Mouse (Mus musculus) spleen, adult 2 months (tissue): ENCODE measurements around the gene Snx4. TPM values are rescaled to one million over a fixed set of nuclear protein-coding genes. Genes with fewer than 3 reads are reported as not detected.

Experiments
- DNase-seq, 2 experiments: peaks; one replicate each; pipeline versions ENCODE4 v3.0.0 to v3.0.0-alpha.2; 2012 to 2021; ENCODE audit warnings: low spot score in 2 of 2, low read depth in 1 of 2
- H3K27ac ChIP-seq: fragments of 200-500 bp; 2 replicates; pipeline ENCODE4 v1.5.1; 2012; ENCODE audit warnings: low read length, inconsistent platforms; ENCODE audit not compliant: insufficient read depth
- H3K27me3 ChIP-seq: fragments of 200-500 bp; 2 replicates; pipeline ENCODE4 v1.6.1; 2012; ENCODE audit warnings: mild to moderate bottlenecking, moderate library complexity, low read length, inconsistent platforms; ENCODE audit not compliant: control insufficient read depth, insufficient read depth
- H3K36me3 ChIP-seq: fragments of 200-500 bp; 2 replicates; pipeline ENCODE4 v1.6.1; 2012; ENCODE audit warnings: mild to moderate bottlenecking, low read length, inconsistent platforms; ENCODE audit not compliant: control insufficient read depth, insufficient read depth
- H3K4me1 ChIP-seq: fragments of 200-500 bp; 2 replicates; pipeline ENCODE4 v1.6.1; 2011; ENCODE audit warnings: inconsistent platforms; ENCODE audit not compliant: control insufficient read depth, insufficient read depth, insufficient read length
- H3K4me3 ChIP-seq: fragments of 200-500 bp; 2 replicates; pipeline ENCODE4 v1.5.1; 2011; ENCODE audit warnings: mild to moderate bottlenecking, inconsistent platforms; ENCODE audit not compliant: insufficient read depth, insufficient read length; ENCODE audit errors: extremely low read depth
- CTCF ChIP-seq: fragments of 200-500 bp; IDR thresholded peaks from 2 replicates; pipeline ENCODE4 v1.5.1; 2011; ENCODE audit warnings: mild to moderate bottlenecking, inconsistent platforms; ENCODE audit not compliant: insufficient read depth, insufficient read length, insufficient replicate concordance; ENCODE audit errors: extremely low read depth
- POLR2A ChIP-seq: fragments of 200-500 bp; IDR thresholded peaks from 2 replicates; pipeline ENCODE4 v1.6.1; 2011; ENCODE audit warnings: low read depth, low read length, inconsistent platforms
- WGBS: fragments of 180-500 bp; shearing (Covaris S2); methylation state at CpG from one replicate; pipeline ENCODE4 v1.1.7; 2018; 5-methylcytosine and 5-hydroxymethylcytosine counted together
- polyA plus RNA-seq: library from polyadenylated mRNA; depleted of rRNA; stranded (reverse); fragments of >200 nt; gene quantifications from 2 replicates; pipeline ENCODE4 v1.2.3, GENCODE M21; 2012

Snx4 gene
- polyA plus RNA-seq, 1 experiment, result 7.9 TPM

- no peak for DNase-seq
- no peak overlapping the region for H3K4me3 ChIP-seq
- H3K4me1 ChIP-seq, result no peaks in the 10 kb centered on the region
- 0 out of 2 replicates have a peak, but pooled peaks cover 1% of the 10 kb centered on the region for H3K36me3 ChIP-seq
- no peak overlapping the region for H3K27ac ChIP-seq
- WGBS, result 64% methylated on average over 2 of the region's 2 CpGs
- no peaks in the 10 kb centered on the region for H3K27me3 ChIP-seq
- TF ChIP-seq POLR2A, result no peak
These were observed 4.2 kb upstream of the Snx4 start for GRCm38 (mm10) chr16:33247006-33247405.

- no peak for DNase-seq
These were observed 556 bp upstream of the Snx4 start for GRCm38 (mm10) chr16:33250651-33251120.

GRCm38 (mm10) chr16:33255601-33256000 is 4.4 kb downstream of the Snx4 start:
- peaks cover 4% of the 10 kb centered on the region; the same call in 1 of the 2 replicates for H3K4me1 ChIP-seq
- H3K4me3 ChIP-seq, result no peak overlapping the region
- 83% methylated on average over 7 of the region's 7 CpGs for WGBS
- H3K27ac ChIP-seq, result no peak overlapping the region
- no peaks in the 10 kb centered on the region for H3K36me3 ChIP-seq
- DNase-seq, result no peak
- no peaks in the 10 kb centered on the region for H3K27me3 ChIP-seq
- TF ChIP-seq POLR2A (no peak), CTCF (no peak)

More at GRCm38 (mm10) chr16:33250651-33251120, 556 bp upstream of the Snx4 start:
- H3K36me3 ChIP-seq, result no peaks in the 10 kb centered on the region
- no peaks in the 10 kb centered on the region for H3K27me3 ChIP-seq
- H3K4me1 ChIP-seq, result no peaks in the 10 kb centered on the region
- peak overlapping the region; percentile 87 for H3K4me3 ChIP-seq
- 3% methylated on average over 9 of the region's 9 CpGs for WGBS
- TF ChIP-seq POLR2A (no peak), CTCF (no peak)
- peak overlapping the region; percentile 38; the same call in 1 of the 2 replicates for H3K27ac ChIP-seq

- H3K27me3 ChIP-seq, result no peaks in the 10 kb centered on the region
- H3K4me3 ChIP-seq, result no peak overlapping the region
- DNase-seq, result no peak
- H3K27ac ChIP-seq, result no peak overlapping the region
- whole genome bisulfite sequencing, result 51% methylated on average over 2 of the region's 2 CpGs
- H3K36me3 ChIP-seq, result no peaks in the 10 kb centered on the region
- TF ChIP-seq POLR2A, result no peak
- no peak for TF ChIP-seq CTCF
- peaks cover 13% of the 10 kb centered on the region; the same call in 1 of the 2 replicates for H3K4me1 ChIP-seq
These were observed 7.3 kb downstream of the Snx4 start for GRCm38 (mm10) chr16:33258530-33258929.

GRCm38 (mm10) chr16:33259824-33260223 is 8.6 kb downstream of the Snx4 start:
- 82% methylated on average over 3 of the region's 3 CpGs for WGBS
- H3K36me3 ChIP-seq, result peaks cover 2% of the 10 kb centered on the region; the same call in 1 of the 2 replicates
- no peak overlapping the region for H3K27ac ChIP-seq
- no peak overlapping the region for H3K4me3 ChIP-seq
- TF ChIP-seq POLR2A (no peak), CTCF (no peak)
- DNase-seq, result no peak
- H3K4me1 ChIP-seq, result peaks cover 13% of the 10 kb centered on the region; the same call in 1 of the 2 replicates
- H3K27me3 ChIP-seq, result no peaks in the 10 kb centered on the region

- Histone ChIP-seq H3K4me1 (peaks cover 13% of the 10 kb centered on the region; the same call in 1 of the 2 replicates), H3K36me3 (peaks cover 8% of the 10 kb centered on the region; the same call in 1 of the 2 replicates), H3K4me3 (no peak overlapping the region), H3K27ac (peak overlapping the region; percentile 5; the same call in 1 of the 2 replicates), H3K27me3 (no peaks in the 10 kb centered on the region)
- 42% methylated on average over 8 of the region's 8 CpGs for WGBS
- no peak for TF ChIP-seq CTCF
- no peak for DNase-seq
These were observed 9.6 kb downstream of the Snx4 start for GRCm38 (mm10) chr16:33260825-33261224.

GRCm38 (mm10) chr16:33261584-33262061 is 10.4 kb downstream of the Snx4 start:
- TF ChIP-seq POLR2A (no peak), CTCF (no peak)
- Histone ChIP-seq H3K36me3 (peaks cover 14% of the 10 kb centered on the region), H3K27me3 (no peaks in the 10 kb centered on the region), H3K4me3 (no peak overlapping the region), H3K27ac (peak overlapping the region; percentile 20; the same call in 1 of the 2 replicates), H3K4me1 (peaks cover 14% of the 10 kb centered on the region; the same call in 1 of the 2 replicates)
- 13% methylated on average over 2 of the region's 2 CpGs for WGBS
- peak in 1 of 2 experiments; percentile 9 for DNase-seq
